Mouse (Mus musculus) ES-Bruce4 (cell line): ENCODE results near the gene Zc3h18.

Experiments
- EP300 ChIP-seq: IDR thresholded peaks from 2 replicates; pipeline ENCODE4 v1.6.1; 2011; ENCODE audit warnings: low read depth, low read length; ENCODE audit not compliant: insufficient read depth
- POLR2A ChIP-seq: IDR thresholded peaks from one replicate; pipeline ENCODE4 v1.8.1; 2011; ENCODE audit warnings: low read length; ENCODE audit not compliant: insufficient read depth

- TF ChIP-seq EP300 = no peak
- TF ChIP-seq POLR2A = no peak
These were observed 12.9 kb downstream of the Zc3h18 start for GRCm38 (mm10) chr8:122389357-122389756.
